Mouse (Mus musculus) heart, embryonic 13.5 days (tissue): ENCODE results near the gene Gga2. TPM values are rescaled to one million over a fixed set of nuclear protein-coding genes. Genes with fewer than 3 reads are reported as not detected.

Experiments
- ATAC-seq: fragments of 200-750 bp; cut with Nextera tagmentation; 2 replicates; pipeline ENCODE4 v1.8.0; 2017; ENCODE audit warnings: moderate TSS enrichment; ENCODE audit not compliant: insufficient number of reproducible peaks, low FRiP score, low TSS enrichment; ENCODE audit errors: extremely low read depth
- H3K27ac ChIP-seq: fragments of 300-500 bp; sonication (generic); replicated peaks from 2 replicates; pipeline ENCODE4 v1.5.1; 2015; ENCODE audit warnings: moderate library complexity, mild to moderate bottlenecking, inconsistent platforms
- H3K27me3 ChIP-seq: fragments of 300-500 bp; sonication (generic); replicated peaks from 2 replicates; pipeline ENCODE4 v1.6.1; 2015; ENCODE audit warnings: mild to moderate bottlenecking, inconsistent platforms
- H3K36me3 ChIP-seq: fragments of 300-500 bp; sonication (generic); 2 replicates; pipeline ENCODE4 v1.6.1; 2015; ENCODE audit warnings: mild to moderate bottlenecking, inconsistent platforms
- H3K4me1 ChIP-seq: fragments of 300-500 bp; sonication (generic); 2 replicates; pipeline ENCODE4 v1.6.1; 2015; ENCODE audit warnings: inconsistent platforms
- H3K4me2 ChIP-seq: fragments of 300-500 bp; sonication (generic); 2 replicates; pipeline ENCODE4 v1.6.1; 2015; ENCODE audit warnings: inconsistent platforms, mild to moderate bottlenecking, moderate library complexity
- H3K4me3 ChIP-seq: fragments of 300-500 bp; sonication (generic); 2 replicates; pipeline ENCODE4 v1.5.1; 2015; ENCODE audit warnings: moderate library complexity, mild to moderate bottlenecking, inconsistent platforms
- H3K9ac ChIP-seq: fragments of 300-500 bp; sonication (generic); 2 replicates; pipeline ENCODE4 v1.6.1; 2015; ENCODE audit warnings: inconsistent platforms, mild to moderate bottlenecking, moderate library complexity
- H3K9me3 ChIP-seq: fragments of 300-500 bp; sonication (generic); 2 replicates; pipeline ENCODE4 v1.6.1; 2016; ENCODE audit warnings: inconsistent platforms
- WGBS: fragments of 180-500 bp; shearing (Covaris S2); methylation state at CpG from one replicate; pipeline ENCODE4 v1.1.7; 2015; ENCODE audit warnings: mixed read lengths; 5-methylcytosine and 5-hydroxymethylcytosine counted together
- polyA plus RNA-seq: library from polyadenylated mRNA; unstranded; fragments of >200 nt; fragmentation: Nextera tagmentation; extraction: Ambion mirVana; gene quantifications from 2 replicates; pipeline ENCODE4 v1.2.1, GENCODE M21; 2015

The Gga2 gene
- polyA plus RNA-seq, 1 experiment from 2014 or later, result 77.2 TPM

- Histone ChIP-seq H3K27me3 (no peaks in the 10 kb centered on the region), H3K4me1 (peaks cover 3% of the 10 kb centered on the region; the same call in 1 of the 2 replicates), H3K4me2 (no peak overlapping the region), H3K36me3 (peaks cover 44% of the 10 kb centered on the region), H3K27ac (no peak overlapping the region), H3K9ac (no peak overlapping the region), H3K9me3 (no peaks in the 10 kb centered on the region), H3K4me3 (no peak overlapping the region)
- ATAC-seq, result no peak
- 70% methylated on average over 7 of the region's 7 CpGs for WGBS
These were observed 59.0 kb downstream of the Gga2 start for GRCm38 (mm10) chr7:121961913-121962570.

GRCm38 (mm10) chr7:121955802-121956201 is 65.2 kb downstream of the Gga2 start:
- Histone ChIP-seq H3K4me1 (no peaks in the 10 kb centered on the region), H3K27ac (no peak overlapping the region), H3K9ac (no peak overlapping the region), H3K27me3 (no peaks in the 10 kb centered on the region), H3K9me3 (no peaks in the 10 kb centered on the region), H3K4me3 (no peak overlapping the region), H3K36me3 (peaks cover 36% of the 10 kb centered on the region), H3K4me2 (no peak overlapping the region)
- WGBS, result 83% methylated on average over 12 of the region's 12 CpGs
- ATAC-seq, result no peak

- no peaks in the 10 kb centered on the region for H3K27me3 ChIP-seq
- H3K4me1 ChIP-seq, result no peaks in the 10 kb centered on the region
- H3K4me2 ChIP-seq, result no peak overlapping the region
- H3K9ac ChIP-seq, result no peak overlapping the region
- peaks cover 37% of the 10 kb centered on the region for H3K36me3 ChIP-seq
- WGBS, result 85% methylated on average over 11 of the region's 11 CpGs
- no peaks in the 10 kb centered on the region for H3K9me3 ChIP-seq
- H3K4me3 ChIP-seq, result no peak overlapping the region
- H3K27ac ChIP-seq, result no peak overlapping the region
- no peak for ATAC-seq
These were observed 65.9 kb downstream of the Gga2 start for GRCm38 (mm10) chr7:121954891-121955669.

- Histone ChIP-seq H3K4me1 (peaks cover 16% of the 10 kb centered on the region), H3K27ac (no peak overlapping the region), H3K4me3 (no peak overlapping the region), H3K36me3 (peaks cover 40% of the 10 kb centered on the region), H3K9ac (no peak overlapping the region), H3K27me3 (no peaks in the 10 kb centered on the region), H3K9me3 (no peaks in the 10 kb centered on the region), H3K4me2 (no peak overlapping the region)
- WGBS, result 57% methylated on average over 4 of the region's 4 CpGs
- no peak for ATAC-seq
These were observed 73.5 kb downstream of the Gga2 start for GRCm38 (mm10) chr7:121947513-121947912.

GRCm38 (mm10) chr7:121946196-121946595 is 74.8 kb downstream of the Gga2 start:
- no peak for ATAC-seq
- no peak overlapping the region for H3K27ac ChIP-seq

GRCm38 (mm10) chr7:121942371-121942770 is 78.7 kb downstream of the Gga2 start:
- H3K4me3 ChIP-seq, result no peak overlapping the region
- H3K4me1 ChIP-seq, result peaks cover 52% of the 10 kb centered on the region
- H3K9me3 ChIP-seq, result no peaks in the 10 kb centered on the region
- H3K9ac ChIP-seq, result no peak overlapping the region
- H3K36me3 ChIP-seq, result peaks cover 29% of the 10 kb centered on the region
- H3K27ac ChIP-seq, result no peak overlapping the region
- no peaks in the 10 kb centered on the region for H3K27me3 ChIP-seq
- no peak overlapping the region for H3K4me2 ChIP-seq
- no peak for ATAC-seq
- 59% methylated on average over 2 of the region's 2 CpGs for WGBS

More at GRCm38 (mm10) chr7:121946196-121946595, 74.8 kb downstream of the Gga2 start:
- no peak overlapping the region for H3K4me2 ChIP-seq
- WGBS, result 77% methylated on average over 5 of the region's 5 CpGs
- no peaks in the 10 kb centered on the region for H3K9me3 ChIP-seq
- H3K9ac ChIP-seq, result no peak overlapping the region
- H3K36me3 ChIP-seq, result peaks cover 47% of the 10 kb centered on the region
- no peaks in the 10 kb centered on the region for H3K27me3 ChIP-seq
- H3K4me3 ChIP-seq, result no peak overlapping the region
- peaks cover 27% of the 10 kb centered on the region for H3K4me1 ChIP-seq

GRCm38 (mm10) chr7:121941640-121942039 is 79.4 kb downstream of the Gga2 start:
- Histone ChIP-seq H3K4me3 (no peak overlapping the region), H3K4me2 (no peak overlapping the region), H3K36me3 (peaks cover 28% of the 10 kb centered on the region), H3K9me3 (no peaks in the 10 kb centered on the region), H3K9ac (no peak overlapping the region), H3K27ac (no peak overlapping the region), H3K4me1 (peaks cover 59% of the 10 kb centered on the region), H3K27me3 (no peaks in the 10 kb centered on the region)
- 80% methylated on average over 3 of the region's 3 CpGs for WGBS
- no peak for ATAC-seq

- ATAC-seq, result no peak
- no peak overlapping the region for H3K27ac ChIP-seq
- WGBS, result 50% methylated on average over 3 of the region's 3 CpGs
- no peaks in the 10 kb centered on the region for H3K9me3 ChIP-seq
- peaks cover 27% of the 10 kb centered on the region for H3K36me3 ChIP-seq
- H3K4me2 ChIP-seq, result no peak overlapping the region
- no peak overlapping the region for H3K4me3 ChIP-seq
- no peaks in the 10 kb centered on the region for H3K27me3 ChIP-seq
- no peak overlapping the region for H3K9ac ChIP-seq
- peaks cover 63% of the 10 kb centered on the region for H3K4me1 ChIP-seq
These were observed 80.0 kb downstream of the Gga2 start for GRCm38 (mm10) chr7:121941016-121941415.

GRCm38 (mm10) chr7:121939729-121940128 is 81.3 kb downstream of the Gga2 start:
- Histone ChIP-seq H3K27me3 (no peaks in the 10 kb centered on the region), H3K36me3 (peaks cover 34% of the 10 kb centered on the region), H3K4me1 (peaks cover 68% of the 10 kb centered on the region), H3K4me2 (no peak overlapping the region), H3K9me3 (no peaks in the 10 kb centered on the region), H3K4me3 (no peak overlapping the region), H3K9ac (no peak overlapping the region), H3K27ac (no peak overlapping the region)
- 28% methylated on average over 4 of the region's 4 CpGs for WGBS
- ATAC-seq, result no peak

- H3K4me3 ChIP-seq, result no peak overlapping the region
- no peaks in the 10 kb centered on the region for H3K27me3 ChIP-seq
- 59% methylated on average over 6 of the region's 6 CpGs for WGBS
- no peak overlapping the region for H3K4me2 ChIP-seq
- H3K9me3 ChIP-seq, result no peaks in the 10 kb centered on the region
- no peak overlapping the region for H3K9ac ChIP-seq
- H3K4me1 ChIP-seq, result peaks cover 68% of the 10 kb centered on the region
- H3K27ac ChIP-seq, result no peak overlapping the region
- peaks cover 33% of the 10 kb centered on the region for H3K36me3 ChIP-seq
- no peak for ATAC-seq
These were observed 81.8 kb downstream of the Gga2 start for GRCm38 (mm10) chr7:121939244-121939643.

- H3K9ac ChIP-seq, result 0 out of 2 replicates have a peak overlapping the region, but pooled peaks have one; percentile 16
- H3K4me1 ChIP-seq, result peaks cover 73% of the 10 kb centered on the region
- H3K4me3 ChIP-seq, result no peak overlapping the region
- H3K4me2 ChIP-seq, result no peak overlapping the region
- peaks cover 23% of the 10 kb centered on the region for H3K36me3 ChIP-seq
- H3K27me3 ChIP-seq, result no peaks in the 10 kb centered on the region
- H3K9me3 ChIP-seq, result no peaks in the 10 kb centered on the region
- no peak for ATAC-seq
- no peak overlapping the region for H3K27ac ChIP-seq
- 79% methylated on average over 8 of the region's 8 CpGs for WGBS
These were observed 82.7 kb downstream of the Gga2 start for GRCm38 (mm10) chr7:121938124-121938891.
